Mouse (Mus musculus) embryonic facial prominence, embryonic 14.5 days (tissue): Measurements from ENCODE around the gene Acat3. TPM values are rescaled to one million over a fixed set of nuclear protein-coding genes. Genes with fewer than 3 reads are reported as not detected.
"Not testable (repeated sequence)": the region's sequence is repeated elsewhere in the genome, so short reads cannot be mapped to it uniquely, and the experiment has no call there.

Source experiments
- ATAC-seq: fragments of 200-750 bp; cut with Nextera tagmentation; 2 replicates; pipeline ENCODE4 v1.8.0; 2017; ENCODE audit warnings: low read depth, moderate number of reproducible peaks, moderate TSS enrichment
- DNase-seq: peaks from one replicate; pipeline ENCODE4 v3.0.0-alpha.2; 2015; ENCODE audit warnings: low spot score
- H3K27ac ChIP-seq: fragments of 300-500 bp; sonication (generic); replicated peaks from 2 replicates; pipeline ENCODE4 v1.5.1; 2014; ENCODE audit warnings: low read depth, mild to moderate bottlenecking, low read length, moderate library complexity
- H3K27me3 ChIP-seq: fragments of 300-500 bp; sonication (generic); replicated peaks from 2 replicates; pipeline ENCODE4 v1.6.1; 2014; ENCODE audit warnings: low read length; ENCODE audit not compliant: control insufficient read depth, insufficient read depth
- H3K36me3 ChIP-seq: fragments of 300-500 bp; sonication (generic); 2 replicates; pipeline ENCODE4 v1.6.1; 2014; ENCODE audit warnings: low read length, mixed read lengths; ENCODE audit not compliant: control insufficient read depth, insufficient read depth
- H3K4me1 ChIP-seq: fragments of 300-500 bp; sonication (generic); 2 replicates; pipeline ENCODE4 v1.6.1; 2014; ENCODE audit warnings: antibody characterized with exemption, low read length; ENCODE audit not compliant: control insufficient read depth, insufficient read depth
- H3K4me2 ChIP-seq: fragments of 300-500 bp; sonication (generic); 2 replicates; pipeline ENCODE4 v1.6.1; 2014; ENCODE audit warnings: low read depth, mild to moderate bottlenecking, low read length, moderate library complexity, mixed read lengths
- H3K4me3 ChIP-seq: fragments of 300-500 bp; sonication (generic); 2 replicates; pipeline ENCODE4 v1.5.1; 2014; ENCODE audit warnings: low read depth, mild to moderate bottlenecking, low read length
- H3K9ac ChIP-seq: fragments of 300-500 bp; sonication (generic); 2 replicates; pipeline ENCODE4 v1.6.1; 2014; ENCODE audit warnings: low read depth, mild to moderate bottlenecking, low read length, moderate library complexity, mixed read lengths
- H3K9me3 ChIP-seq: fragments of 300-500 bp; sonication (generic); 2 replicates; pipeline ENCODE4 v1.6.1; 2016; ENCODE audit warnings: low read length; ENCODE audit not compliant: control insufficient read depth
- WGBS: fragments of 180-500 bp; shearing (Covaris S2); extraction: QIAGEN DNeasy Blood & Tissue Kit; methylation state at CpG from one replicate; pipeline ENCODE4 v1.1.7; 2014; 5-methylcytosine and 5-hydroxymethylcytosine counted together
- polyA plus RNA-seq: library from polyadenylated mRNA; unstranded; fragments of >200 nt; fragmentation: Nextera tagmentation; extraction: Ambion mirVana; gene quantifications from 2 replicates; pipeline ENCODE4 v1.2.1, GENCODE M21; 2014

Gene Acat3
- polyA plus RNA-seq, 1 experiment from 2014 or later, result 0.88 TPM

DNA sequence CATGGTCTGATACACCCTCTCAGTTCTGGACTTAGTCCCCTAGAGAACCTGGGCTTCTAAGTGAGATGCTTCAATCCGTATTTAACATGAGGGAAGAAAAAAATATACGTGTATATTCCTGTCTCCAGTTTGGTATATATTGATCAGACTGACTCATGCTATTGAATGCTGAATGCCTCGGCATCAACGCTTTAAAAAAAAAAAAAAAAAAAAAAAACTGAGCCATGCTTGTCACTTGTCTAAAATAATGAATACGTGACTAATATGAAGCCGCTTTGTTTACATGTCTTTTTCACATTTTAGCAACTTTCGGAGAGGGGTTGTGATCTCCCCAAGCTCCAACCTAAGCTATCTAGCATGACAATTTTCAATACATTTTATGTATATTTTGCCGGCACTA, 30.0 kb downstream of the Acat3 start:
- no peak overlapping the region for H3K4me3 ChIP-seq
- DNase-seq, result no peak
- H3K4me2 ChIP-seq, result no peak overlapping the region
- no peaks in the 10 kb centered on the region for H3K27me3 ChIP-seq
- H3K27ac ChIP-seq, result no peak overlapping the region
- no peak overlapping the region for H3K9ac ChIP-seq
- no peak for ATAC-seq
- H3K9me3 ChIP-seq, result no peaks in the 10 kb centered on the region
- H3K36me3 ChIP-seq, result peaks cover 49% of the 10 kb centered on the region
- 88% methylated on average over 8 of the region's 8 CpGs for WGBS
- H3K4me1 ChIP-seq, result peaks cover 7% of the 10 kb centered on the region; the same call in 1 of the 2 replicates

DNA sequence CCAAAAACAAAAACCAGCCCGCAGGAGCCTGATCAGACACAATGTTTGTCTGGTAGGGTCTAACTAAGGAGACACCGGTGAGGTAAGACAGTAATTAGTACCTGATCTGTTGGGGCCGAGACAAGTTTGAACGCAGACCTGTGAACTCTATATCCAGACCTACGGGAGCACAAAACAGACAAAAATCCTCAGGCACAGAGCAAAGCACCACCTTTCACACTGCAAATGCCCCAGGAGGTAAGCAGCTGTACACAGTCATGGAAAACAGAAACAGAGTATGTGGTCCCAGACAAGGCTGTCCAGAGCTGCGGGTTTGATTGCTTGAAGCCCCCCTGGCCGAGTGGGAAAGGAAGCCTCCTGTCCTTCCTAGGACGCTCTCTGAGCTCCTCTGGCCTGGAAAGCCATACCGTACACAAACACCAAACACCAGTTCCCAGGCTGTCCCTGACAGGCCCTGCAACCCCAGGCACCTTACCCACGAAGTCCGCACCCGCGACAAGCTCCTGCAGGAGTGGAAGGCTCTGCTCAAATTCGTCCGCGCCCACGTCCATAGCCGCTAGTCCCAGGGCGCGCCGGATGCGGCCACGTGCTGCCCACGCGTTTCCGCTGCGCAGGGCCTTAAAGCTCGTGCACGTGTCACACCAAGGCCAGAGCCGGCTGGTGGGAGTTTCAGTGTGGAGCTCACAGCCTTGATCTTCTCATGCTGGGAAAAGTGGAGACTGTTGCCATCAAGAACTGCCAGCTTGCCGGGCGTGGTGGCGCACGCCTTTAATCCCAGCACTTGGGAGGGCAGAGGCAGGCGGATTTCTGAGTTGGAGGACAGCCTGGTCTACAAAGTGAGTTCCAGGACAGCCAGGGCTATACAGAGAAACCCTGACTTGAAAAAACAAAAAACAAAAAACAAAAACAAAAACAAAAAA, 30.8 kb downstream of the Acat3 start, which contains the start of gene Pnldc1:
Gene Pnldc1 (minus strand): TSS at position 870 of the 920 bp plus-strand sequence.
- Histone ChIP-seq H3K9me3 (no peaks in the 10 kb centered on the region), H3K9ac (peak within 1 kb of the TSS; percentile 14; the same call in 1 of the 2 replicates), H3K36me3 (peaks cover 54% of the 10 kb centered on the region), H3K4me2 (no peak within 1 kb of the TSS), H3K4me3 (no peak within 1 kb of the TSS), H3K27ac (no peak within 1 kb of the TSS), H3K27me3 (no peaks in the 10 kb centered on the region), H3K4me1 (no peaks in the 10 kb centered on the region)
- ATAC-seq, result no peak
- DNase-seq, result peak; percentile 16
- 79% methylated on average over 35 of the region's 35 CpGs for WGBS

DNA sequence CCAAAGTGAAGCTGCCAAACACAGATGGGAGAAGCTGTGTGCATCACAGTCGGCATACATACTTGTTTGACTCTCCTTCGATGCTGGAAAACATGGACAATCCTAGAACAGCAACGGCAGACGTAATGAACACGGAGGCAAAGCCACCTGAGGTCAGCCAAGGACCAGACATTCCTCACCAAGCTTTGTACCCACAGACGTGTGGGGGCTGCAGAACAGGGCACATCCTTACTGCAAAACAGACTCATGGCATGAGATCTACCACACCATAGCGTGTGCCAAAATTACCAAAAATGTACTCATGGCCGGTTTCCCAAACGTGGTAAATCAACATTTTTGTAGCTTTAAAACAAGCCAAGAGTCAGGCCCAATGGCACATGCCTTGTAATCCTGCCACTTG, 34.0 kb downstream of the Acat3 start:
- WGBS, result 87% methylated on average over 9 of the region's 9 CpGs
- Histone ChIP-seq H3K9me3 (no peaks in the 10 kb centered on the region), H3K27me3 (no peaks in the 10 kb centered on the region), H3K4me1 (0 out of 2 replicates have a peak, but pooled peaks cover 5% of the 10 kb centered on the region), H3K4me3 (no peak overlapping the region), H3K9ac (no peak overlapping the region), H3K36me3 (peaks cover 36% of the 10 kb centered on the region), H3K27ac (no peak overlapping the region), H3K4me2 (no peak overlapping the region)
- DNase-seq (no peak), ATAC-seq (no peak)

DNA sequence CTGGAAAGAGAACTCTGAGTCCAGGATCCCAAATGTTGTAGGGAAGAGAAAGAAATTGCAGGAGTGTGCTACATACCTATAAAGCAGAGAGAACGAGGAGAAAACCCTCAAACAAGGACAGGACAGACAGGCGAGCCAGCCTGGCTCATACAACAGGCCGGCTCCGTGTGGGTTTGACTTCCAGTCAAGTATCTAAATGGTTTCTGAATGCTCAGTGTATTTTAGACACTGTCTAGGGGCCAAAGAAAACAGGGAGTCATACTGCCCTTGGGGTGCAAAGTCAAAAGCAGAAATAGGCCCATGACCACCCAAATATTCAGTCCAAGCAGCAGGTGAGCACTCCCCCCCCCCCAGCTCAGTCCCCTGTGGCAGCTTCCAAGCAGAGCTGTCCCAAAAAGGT, 34.6 kb downstream of the Acat3 start:
- no peak for ATAC-seq
- Histone ChIP-seq H3K36me3 (peaks cover 31% of the 10 kb centered on the region; the same call in 1 of the 2 replicates), H3K27ac (no peak overlapping the region)

DNA sequence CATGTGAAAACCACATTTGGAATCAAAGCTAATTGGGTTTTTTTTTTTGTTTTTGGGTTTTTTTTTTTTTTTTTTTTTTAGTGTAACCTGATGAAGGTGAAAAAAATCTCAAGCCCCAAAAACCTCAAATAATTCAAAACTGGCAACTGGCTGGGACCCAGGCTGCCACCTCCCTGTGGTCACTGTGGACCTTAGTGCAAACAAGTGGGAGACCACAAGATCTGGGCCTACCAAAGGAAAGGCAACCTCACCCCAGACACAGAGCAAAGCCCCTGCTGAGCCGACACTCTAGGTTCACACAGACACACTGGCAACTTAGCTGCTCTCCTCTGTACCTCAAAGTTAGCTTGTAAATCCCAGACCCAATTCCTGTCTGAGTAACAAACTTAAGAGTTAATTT, 36.1 kb downstream of the Acat3 start:
- ATAC-seq, result no peak
- no peak overlapping the region for H3K27ac ChIP-seq

More for the DNA sequence above, 34.6 kb downstream of the Acat3 start:
- Histone ChIP-seq H3K4me1 (0 out of 2 replicates have a peak, but pooled peaks cover 5% of the 10 kb centered on the region), H3K9me3 (no peaks in the 10 kb centered on the region), H3K4me2 (no peak overlapping the region), H3K27me3 (no peaks in the 10 kb centered on the region), H3K9ac (no peak overlapping the region), H3K4me3 (no peak overlapping the region)
- 64% methylated on average over 4 of the region's 4 CpGs for WGBS
- no peak for DNase-seq

DNA sequence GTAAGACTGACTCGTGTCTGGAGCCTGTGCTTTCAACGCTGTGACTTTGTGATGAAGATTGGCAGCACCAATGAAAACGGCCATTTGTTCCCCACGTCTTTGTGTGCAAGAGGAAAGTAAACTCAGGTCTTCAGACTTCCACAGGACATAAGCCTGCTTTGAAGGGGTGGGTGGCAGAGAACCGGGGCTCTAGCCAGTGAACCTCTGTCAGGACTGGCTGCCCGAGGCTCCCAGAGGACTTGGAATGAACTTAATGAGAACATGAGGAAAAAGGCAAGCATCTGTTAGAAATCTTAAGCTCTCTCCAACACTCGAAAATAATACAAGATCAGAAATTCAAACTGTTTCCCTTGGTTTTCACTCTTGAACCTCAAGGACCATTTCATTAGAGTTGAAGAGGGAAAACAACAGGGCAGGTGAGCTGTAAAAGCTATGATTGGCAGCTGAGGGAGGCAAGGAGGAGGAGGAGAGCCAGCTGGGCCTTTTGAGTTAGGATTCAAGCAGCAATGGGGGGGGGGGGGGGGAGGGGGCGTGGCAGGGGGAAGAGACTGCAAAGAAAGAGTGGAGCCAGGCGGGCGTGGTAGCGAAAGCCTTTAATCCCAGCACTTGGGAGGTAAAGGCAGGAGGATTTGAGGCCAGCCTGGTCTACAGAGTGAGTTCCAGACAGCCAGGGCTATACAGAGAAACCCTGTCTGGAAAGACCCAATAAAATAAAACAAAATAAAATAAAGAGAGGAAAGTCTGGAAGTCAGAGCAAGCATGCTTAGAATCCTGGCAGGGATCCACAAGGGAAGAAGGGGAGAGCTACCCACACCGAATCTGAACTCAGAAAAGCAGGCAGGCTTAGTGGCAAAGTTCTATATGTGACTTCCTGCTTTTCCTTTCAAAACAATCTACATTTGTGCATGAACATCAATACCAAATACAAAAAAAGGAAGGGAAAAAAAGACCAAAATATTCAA, 36.7 kb downstream of the Acat3 start:
- peak; percentile 69 for DNase-seq
- no peak overlapping the region for H3K4me3 ChIP-seq

More for the DNA sequence above, 36.1 kb downstream of the Acat3 start:
- no peaks in the 10 kb centered on the region for H3K9me3 ChIP-seq
- peaks cover 24% of the 10 kb centered on the region; the same call in 1 of the 2 replicates for H3K36me3 ChIP-seq
- no peaks in the 10 kb centered on the region for H3K27me3 ChIP-seq
- H3K4me1 ChIP-seq, result 0 out of 2 replicates have a peak, but pooled peaks cover 5% of the 10 kb centered on the region
- peak; percentile 51 for DNase-seq
- H3K9ac ChIP-seq, result 0 out of 2 replicates have a peak overlapping the region, but pooled peaks have one; percentile 14
- no peak overlapping the region for H3K4me3 ChIP-seq
- H3K4me2 ChIP-seq, result no peak overlapping the region
- WGBS, result 64% methylated on average over 1 of the region's 1 CpGs

DNA sequence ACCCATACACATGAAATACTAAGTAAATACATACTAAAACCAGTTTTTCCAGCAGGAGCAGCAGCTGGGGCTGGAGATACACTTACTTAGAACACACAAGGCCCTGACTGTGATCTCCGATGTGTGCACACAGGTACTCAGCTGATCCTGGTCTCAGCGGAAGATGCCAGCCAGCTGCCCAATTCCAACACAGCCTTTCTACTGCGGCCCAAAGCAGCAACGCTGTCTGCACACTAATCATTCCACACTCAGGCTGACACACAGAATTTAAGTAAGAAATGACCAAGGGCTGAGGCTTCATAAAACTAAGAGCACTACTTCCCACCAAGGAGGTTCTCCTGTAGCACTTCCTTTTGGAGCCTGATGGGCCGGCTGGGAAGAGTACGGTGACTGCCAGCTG, 38.1 kb downstream of the Acat3 start:
- 91% methylated on average over 6 of the region's 6 CpGs for WGBS
- Histone ChIP-seq H3K4me2 (no peak overlapping the region), H3K27ac (no peak overlapping the region), H3K4me3 (no peak overlapping the region), H3K9ac (no peak overlapping the region), H3K9me3 (no peaks in the 10 kb centered on the region), H3K4me1 (0 out of 2 replicates have a peak, but pooled peaks cover 5% of the 10 kb centered on the region), H3K27me3 (no peaks in the 10 kb centered on the region), H3K36me3 (peaks cover 24% of the 10 kb centered on the region; the same call in 1 of the 2 replicates)
- no peak for ATAC-seq
- no peak for DNase-seq

More for the DNA sequence above, 36.7 kb downstream of the Acat3 start:
- H3K9ac ChIP-seq, result 0 out of 2 replicates have a peak overlapping the region, but pooled peaks have one; percentile 14
- peak overlapping the region; percentile 61 for H3K27ac ChIP-seq
- 0 out of 2 replicates have a peak, but pooled peaks cover 5% of the 10 kb centered on the region for H3K4me1 ChIP-seq
- no peaks in the 10 kb centered on the region for H3K9me3 ChIP-seq
- no peak overlapping the region for H3K4me2 ChIP-seq
- H3K27me3 ChIP-seq, result no peaks in the 10 kb centered on the region
- 44% methylated on average over 11 of the region's 12 CpGs for WGBS
- ATAC-seq, result peak; percentile 87
- H3K36me3 ChIP-seq, result peaks cover 24% of the 10 kb centered on the region; the same call in 1 of the 2 replicates

DNA sequence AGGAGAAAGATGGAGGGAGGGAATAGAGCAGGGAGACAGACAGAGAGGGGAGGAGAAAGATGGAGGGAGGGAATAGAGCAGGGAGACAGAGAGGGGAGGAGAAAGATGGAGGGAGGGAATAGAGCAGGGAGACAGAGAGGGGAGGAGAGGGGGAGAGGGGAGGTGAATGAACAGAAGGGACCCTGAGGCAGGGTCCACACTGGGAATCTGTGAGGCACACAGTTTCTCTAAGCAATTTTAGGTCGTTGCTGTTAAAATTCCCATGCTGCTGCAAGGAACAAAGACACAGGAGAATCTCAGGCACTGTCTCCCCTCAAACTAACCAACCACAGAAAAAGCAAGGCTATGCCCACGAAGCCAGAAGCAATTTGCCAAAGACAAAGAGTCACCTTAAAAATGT, 41.8 kb downstream of the Acat3 start:
- H3K4me1 ChIP-seq, H3K9ac ChIP-seq, H3K9me3 ChIP-seq, H3K27me3 ChIP-seq, DNase-seq, H3K4me3 ChIP-seq, ATAC-seq, H3K4me2 ChIP-seq: not testable (repeated sequence)
- Histone ChIP-seq H3K27ac (peak overlapping the region; percentile 44; the same call in 1 of the 2 replicates), H3K36me3 (peaks cover 22% of the 10 kb centered on the region; the same call in 1 of the 2 replicates)
- 22% methylated on average over 2 of the region's 2 CpGs for WGBS
